Mouse (Mus musculus): ENCODE data around the gene Sp3. TPM values are rescaled to one million over a fixed set of nuclear protein-coding genes. Genes with fewer than 3 reads are reported as not detected.
A peak's percentile ranks its signal among the peaks of the same experiment; 100 is the strongest.
"Not testable (repeated sequence)": the region's sequence is repeated elsewhere in the genome, so short reads cannot be mapped to it uniquely, and the experiment has no call there.

The Sp3 gene
- total RNA-seq (2014; fragmentation: Nextera tagmentation) (72.7 and 84.4 TPM in 2 replicates), total RNA-seq (2017) (101 and 111 TPM in 2 replicates)

DNA sequence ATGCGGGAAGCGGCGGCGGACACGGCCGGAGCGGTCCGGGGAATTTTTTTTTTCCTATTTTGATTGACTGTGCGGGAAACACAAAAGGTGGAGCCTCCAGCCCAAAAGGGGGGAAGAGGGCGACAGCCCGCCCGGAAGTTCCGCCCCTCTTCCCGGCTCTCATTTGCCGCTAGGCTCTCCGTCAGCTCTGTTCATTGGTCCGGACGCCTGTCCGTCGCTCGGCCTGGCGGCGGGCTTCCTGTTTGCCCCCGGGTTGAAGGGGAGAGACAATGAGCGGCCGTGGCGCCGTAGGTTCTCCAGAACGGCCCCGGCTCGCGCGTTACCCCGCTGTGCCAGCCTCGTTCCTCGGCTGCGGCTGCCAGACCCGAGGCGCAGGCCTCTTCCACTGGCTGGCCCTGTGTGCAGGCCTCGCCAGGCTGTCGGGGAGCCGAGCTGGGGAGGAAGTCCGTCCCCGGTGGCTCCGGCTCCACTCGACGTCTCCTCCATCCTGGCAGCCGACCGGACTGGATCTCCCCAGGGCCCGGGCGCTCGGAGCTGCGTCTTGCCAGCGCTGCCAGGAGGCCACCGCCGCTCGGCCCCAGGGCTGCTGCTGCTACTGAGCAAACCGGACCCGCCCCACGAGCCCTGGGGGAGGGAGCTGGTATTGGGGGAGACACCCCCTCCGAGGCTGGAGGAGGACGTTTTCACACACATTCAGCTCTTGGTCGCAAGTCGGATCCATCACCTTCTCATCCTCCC lies at the start of gene Sp3:
Gene Sp3 (minus strand): TSS at position 110 of the 738 bp plus-strand sequence.
- ATAC-seq (replicated peaks; ENCODE audit: low FRiP score, low TSS enrichment, poor library complexity, severe bottlenecking), result peak; percentile 83

DNA sequence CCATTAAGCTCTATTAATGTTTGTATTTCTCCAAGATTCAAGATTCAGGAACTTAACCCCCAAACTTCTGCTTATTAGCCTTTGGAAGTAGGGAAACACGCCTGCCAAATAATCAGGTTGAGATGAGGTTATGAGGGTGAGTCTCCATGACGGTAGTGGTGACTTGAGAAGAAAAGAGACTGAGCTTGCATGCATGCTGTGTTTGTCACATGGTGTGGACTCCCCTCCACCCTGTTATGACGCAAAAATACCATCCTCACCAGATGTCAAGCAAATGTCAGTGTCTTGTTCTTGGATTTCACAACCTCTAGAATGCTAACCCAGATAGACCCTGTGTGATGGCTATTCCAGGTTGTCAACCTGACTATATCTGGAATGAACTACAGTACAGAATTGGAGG lies 49.6 kb upstream of the Sp3 start:
- ATAC-seq (replicated peaks; ENCODE audit: low FRiP score, low TSS enrichment, poor library complexity, severe bottlenecking), result no peak

DNA sequence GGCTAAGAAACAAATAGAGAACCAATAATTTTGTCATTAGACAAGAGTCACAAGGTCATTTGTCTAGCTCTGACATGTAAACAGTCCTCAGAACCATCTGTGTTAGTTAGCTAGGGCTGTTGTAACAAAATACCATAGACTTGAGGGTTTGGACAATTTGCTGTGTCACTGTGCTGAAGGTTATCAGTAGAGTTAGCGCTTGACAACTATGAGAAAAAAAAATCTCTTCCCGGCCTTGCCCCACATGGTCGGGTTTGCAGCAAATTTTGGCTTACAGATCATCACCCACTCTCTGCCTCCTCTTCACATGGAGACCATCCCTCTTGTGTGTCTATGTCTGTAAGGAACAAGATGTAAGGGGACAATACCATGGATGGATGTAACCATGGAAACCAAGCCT lies 47.8 kb upstream of the Sp3 start:
- ATAC-seq (replicated peaks; ENCODE audit: low FRiP score, low TSS enrichment, poor library complexity, severe bottlenecking), result peak; percentile 54

DNA sequence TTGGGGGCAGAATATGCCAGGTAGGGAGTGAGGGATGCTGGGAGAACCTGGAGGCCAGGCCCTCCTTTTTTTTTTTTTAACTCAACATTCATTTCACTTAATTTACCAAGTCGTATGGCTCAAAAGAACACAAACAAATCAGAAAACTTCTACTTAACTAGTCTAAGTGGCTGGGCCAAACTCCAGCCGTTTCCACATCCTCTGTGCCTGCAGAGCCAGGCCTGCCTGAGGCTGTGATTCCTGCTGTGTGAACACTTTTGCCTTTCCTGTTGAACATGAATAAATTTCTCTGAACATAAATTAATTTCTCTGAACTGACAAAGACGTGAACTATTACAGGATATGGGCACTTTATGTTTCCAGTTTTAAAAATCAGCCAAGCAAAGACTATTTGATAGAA lies 46.9 kb upstream of the Sp3 start:
- ATAC-seq (replicated peaks; ENCODE audit: low FRiP score, low TSS enrichment, poor library complexity, severe bottlenecking), result no peak

DNA sequence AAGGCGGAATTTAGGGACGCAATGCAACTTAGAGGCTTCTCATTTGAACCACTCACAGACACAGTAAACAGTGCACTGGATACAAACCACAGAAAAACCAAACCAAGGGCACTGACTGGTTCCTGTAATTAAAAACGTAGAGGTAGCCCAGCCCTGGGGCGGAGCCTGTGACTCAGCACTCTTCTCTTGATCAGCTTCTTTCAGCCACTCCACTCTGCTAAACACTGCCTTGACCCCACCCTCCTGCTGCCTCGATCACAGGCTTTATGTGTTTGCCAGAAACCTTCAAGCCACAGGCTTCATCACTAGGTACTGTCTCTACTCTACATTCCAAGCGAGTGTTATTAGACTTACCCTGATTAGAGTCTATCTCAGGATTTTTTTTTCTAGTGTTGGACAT lies 43.6 kb upstream of the Sp3 start:
- peak; percentile 89 for ATAC-seq (replicated peaks; ENCODE audit: low FRiP score, low TSS enrichment, poor library complexity, severe bottlenecking)

DNA sequence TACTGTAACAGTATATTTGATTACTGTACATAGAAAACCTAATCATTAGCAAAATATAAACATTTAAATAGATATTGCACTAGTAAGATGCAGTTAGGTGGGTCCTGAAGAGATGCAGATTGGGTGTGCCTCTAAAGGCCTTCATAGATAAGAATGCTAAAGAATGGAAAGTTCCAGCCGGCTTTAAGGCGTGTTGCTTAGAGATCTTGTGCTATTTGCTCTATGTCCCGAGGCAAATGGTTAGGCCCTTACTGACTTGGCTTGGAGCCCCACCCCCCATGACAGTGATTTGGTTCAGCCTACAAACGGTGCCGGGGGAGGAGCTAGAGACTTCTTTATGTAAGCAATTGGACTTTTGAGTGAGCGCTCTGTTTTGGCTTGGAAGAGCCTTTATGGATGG lies 40.8 kb upstream of the Sp3 start:
- ATAC-seq (replicated peaks; ENCODE audit: low FRiP score, low TSS enrichment, poor library complexity, severe bottlenecking), result peak; percentile 83

DNA sequence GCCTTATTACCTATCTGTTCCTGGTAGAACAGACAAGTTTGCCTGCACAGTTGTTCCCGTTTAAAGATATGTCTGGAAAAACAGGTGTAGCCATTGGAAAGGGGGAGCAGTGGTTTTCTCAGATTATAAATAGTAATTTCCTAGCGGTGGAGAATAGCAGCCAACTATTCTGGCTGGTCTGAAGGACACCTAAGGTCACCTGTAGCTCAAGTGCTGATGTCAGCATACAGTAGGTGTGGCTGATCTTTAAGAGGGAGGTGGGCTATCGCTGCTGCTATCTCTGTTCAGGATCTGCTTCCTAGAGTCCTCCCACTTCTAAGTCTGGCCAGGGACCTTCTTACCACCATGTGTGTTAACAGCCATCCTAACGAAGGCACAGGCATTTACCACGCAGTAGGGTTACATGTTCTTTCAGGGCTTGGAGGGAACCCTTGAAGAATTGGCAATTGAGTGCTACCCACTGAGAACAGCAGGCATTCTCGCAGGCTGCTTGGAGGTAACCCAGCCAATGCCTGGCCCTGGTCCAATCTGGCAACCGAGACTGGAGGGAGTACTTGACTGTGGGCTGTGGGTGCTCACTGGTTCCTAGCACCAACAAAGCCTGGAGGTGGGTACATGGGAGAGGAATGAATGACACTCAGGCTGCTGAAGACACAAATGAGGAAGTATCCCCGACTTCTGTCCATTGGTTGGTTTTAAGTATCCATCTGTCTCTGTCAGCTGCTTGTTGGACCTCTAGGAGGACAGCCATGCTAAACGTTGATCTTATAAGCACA lies 39.3 kb upstream of the Sp3 start:
- 0 out of 2 replicates have a peak, but pooled peaks have one; percentile 24 for ATAC-seq (replicated peaks; ENCODE audit: low FRiP score, low TSS enrichment, poor library complexity, severe bottlenecking)

DNA sequence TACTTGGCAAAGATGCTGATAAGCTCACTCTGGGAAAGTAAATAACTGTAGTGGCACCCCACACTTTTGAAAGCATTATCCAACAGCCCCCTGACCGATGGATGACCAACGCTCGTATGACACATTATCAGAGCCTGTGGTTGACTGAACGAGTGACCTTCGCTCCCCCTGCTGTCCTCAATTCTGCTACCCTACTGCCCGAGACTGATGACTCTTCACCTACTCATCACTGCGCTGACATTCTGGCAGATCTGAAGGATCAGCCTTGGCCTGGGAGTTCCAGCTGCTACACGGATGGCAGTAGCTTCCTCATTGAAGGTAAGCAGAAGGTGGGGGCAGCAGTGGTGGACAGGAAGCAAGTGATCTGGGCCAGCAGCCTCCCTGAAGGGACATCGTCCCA lies 33.8 kb upstream of the Sp3 start:
- not testable (repeated sequence) for ATAC-seq (replicated peaks; ENCODE audit: low FRiP score, low TSS enrichment, poor library complexity, severe bottlenecking)

DNA sequence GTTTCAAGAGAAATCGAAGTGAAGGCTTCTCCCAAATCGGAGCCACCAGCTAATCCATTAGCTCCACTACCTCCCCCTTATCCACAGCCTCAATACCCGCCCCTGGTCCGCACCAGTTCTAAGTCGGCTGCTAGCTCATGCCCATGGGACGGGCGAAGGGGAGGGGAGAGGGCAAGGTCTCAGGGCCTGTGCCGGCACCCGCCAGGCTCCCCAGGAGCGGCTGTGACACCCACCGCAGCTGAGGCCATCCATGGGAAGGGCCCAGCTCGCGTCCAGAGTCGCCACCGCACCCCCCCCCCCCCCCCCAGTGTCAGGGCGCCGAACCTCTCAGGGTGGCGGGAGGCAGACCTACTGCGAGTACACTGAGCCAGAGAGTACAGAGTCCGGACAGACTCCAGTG lies 32.4 kb upstream of the Sp3 start:
- ATAC-seq (replicated peaks; ENCODE audit: low FRiP score, low TSS enrichment, poor library complexity, severe bottlenecking), result peak; percentile 44; the same call in 1 of the 2 replicates

DNA sequence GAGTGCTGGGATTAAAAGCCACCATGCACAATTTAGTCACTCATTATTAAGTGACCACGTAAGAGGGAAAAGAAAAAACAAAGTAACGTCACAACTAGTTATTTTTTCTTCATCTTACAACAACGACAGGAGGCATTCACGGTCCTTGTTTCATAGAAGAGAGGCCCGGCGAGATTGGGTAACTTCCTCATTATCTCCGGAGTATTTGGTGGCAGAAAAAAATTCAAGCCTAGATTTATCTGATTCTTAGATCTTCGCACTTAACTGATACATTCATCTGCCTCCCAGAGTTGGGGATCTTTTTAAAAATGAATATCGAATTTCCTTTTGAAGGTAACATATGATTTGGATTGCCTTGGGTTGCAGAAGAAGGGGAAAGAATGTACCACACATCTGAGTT lies 27.2 kb upstream of the Sp3 start:
- no peak for ATAC-seq (replicated peaks; ENCODE audit: low FRiP score, low TSS enrichment, poor library complexity, severe bottlenecking)

DNA sequence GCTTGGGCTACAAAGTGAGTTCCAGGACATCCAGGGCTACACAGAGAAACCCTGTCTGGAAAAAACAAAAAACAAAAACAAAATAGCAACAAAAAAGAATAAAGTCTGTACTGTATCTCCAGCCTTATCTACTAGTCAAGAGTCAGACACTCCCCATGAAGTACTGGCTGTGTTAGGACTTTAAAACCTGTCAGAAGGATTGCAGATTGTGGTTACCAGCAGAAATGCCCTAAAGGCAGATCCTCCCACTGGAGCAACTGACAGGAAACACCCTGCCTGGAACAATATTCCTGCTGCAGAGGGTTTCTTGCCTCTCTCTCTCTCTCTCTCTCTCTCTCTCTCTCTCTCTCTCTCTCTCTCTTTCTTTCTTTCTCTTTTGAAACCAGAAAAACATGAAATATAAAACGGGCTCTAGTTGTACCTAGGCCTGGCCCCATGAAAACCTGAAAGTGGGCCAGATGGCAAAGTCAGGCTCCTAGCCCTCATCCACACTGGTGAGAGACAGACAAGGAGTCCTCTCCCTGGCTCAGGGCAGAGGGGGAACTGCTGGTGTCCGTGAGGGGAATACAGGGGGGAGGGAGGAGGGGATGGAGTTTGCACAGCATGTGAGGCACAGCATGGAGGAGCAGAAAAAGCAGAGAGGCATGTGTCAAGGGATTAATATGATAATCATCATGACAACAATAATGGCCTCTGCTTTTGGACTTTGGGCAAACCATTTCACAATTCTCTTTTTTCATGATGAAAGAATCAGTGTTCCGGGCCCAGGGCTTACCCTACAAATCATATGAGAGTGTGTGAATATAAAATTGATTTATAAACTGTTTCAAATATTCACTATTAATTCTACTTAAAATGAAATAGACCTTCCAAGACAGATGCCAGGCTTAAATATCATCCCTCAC lies 25.6 kb upstream of the Sp3 start:
- peak; percentile 68 for ATAC-seq (replicated peaks; ENCODE audit: low FRiP score, low TSS enrichment, poor library complexity, severe bottlenecking)

DNA sequence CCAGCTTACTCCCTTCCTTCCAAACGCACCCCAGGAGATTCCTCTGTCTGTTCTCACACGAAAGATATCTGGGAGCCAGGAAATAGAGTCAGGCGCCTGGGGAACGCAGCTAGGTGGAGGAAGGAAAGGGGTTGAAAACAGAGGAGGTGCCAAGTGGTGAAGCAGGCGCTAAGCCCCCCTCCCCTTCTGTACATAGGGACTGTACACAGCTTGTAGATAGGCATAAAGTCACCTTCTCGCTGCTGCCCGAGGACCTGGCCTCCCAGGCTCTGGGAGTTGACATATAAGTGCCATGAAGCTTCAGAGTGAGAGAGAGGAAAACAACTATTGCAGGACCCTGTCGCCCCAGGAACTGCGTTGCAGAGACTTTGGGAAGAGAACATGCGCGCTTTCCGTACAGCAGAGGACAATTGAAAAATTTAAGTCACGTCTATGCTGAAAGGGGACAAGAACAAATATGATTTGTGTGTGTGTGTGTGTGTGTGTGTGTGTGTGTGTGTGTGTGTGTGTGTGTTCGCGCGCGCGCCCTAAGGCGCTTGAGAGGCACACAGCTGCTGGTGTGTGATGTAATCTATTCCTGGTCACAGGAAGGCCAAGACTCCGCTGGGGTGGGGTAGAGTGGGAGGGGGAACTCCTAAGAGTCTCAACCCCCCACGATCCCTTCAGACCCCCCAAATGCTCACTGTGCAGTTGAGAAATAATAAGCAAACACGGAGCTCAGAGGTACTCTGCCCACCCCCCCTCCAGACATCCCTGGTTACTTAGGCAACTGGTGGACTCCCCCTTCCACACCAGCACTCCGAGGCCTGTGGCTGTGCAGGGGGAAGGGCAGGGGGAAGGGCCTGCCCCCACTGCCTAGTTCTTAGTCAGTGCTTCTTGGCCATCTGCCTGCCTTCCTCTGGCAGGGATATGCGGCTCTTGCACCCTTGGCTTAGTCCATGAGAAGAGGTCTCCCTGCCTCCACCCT lies 23.8 kb upstream of the Sp3 start:
- peak; percentile 43; the same call in 1 of the 2 replicates for ATAC-seq (replicated peaks; ENCODE audit: low FRiP score, low TSS enrichment, poor library complexity, severe bottlenecking)

DNA sequence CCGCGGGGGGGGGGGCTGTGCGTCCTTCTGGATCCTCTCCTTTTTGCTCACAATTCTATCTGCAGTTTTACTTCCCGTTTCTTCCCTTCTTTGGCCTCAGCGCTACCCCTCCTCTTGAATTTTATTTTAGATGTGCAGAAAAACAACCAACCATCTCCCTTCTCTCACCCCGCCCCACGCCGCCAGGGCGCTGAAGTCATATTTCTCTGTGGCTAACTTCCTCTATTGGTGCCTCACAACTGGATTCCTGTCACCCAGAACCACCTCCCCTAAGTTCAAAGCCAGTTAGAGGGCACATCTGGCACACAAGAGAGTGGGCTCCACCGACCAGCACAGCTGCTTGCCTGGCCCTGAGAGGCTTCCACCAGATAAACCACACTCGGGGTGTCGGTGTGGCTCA lies 22.8 kb upstream of the Sp3 start:
- peak; percentile 18; the same call in 1 of the 2 replicates for ATAC-seq (replicated peaks; ENCODE audit: low FRiP score, low TSS enrichment, poor library complexity, severe bottlenecking)

DNA sequence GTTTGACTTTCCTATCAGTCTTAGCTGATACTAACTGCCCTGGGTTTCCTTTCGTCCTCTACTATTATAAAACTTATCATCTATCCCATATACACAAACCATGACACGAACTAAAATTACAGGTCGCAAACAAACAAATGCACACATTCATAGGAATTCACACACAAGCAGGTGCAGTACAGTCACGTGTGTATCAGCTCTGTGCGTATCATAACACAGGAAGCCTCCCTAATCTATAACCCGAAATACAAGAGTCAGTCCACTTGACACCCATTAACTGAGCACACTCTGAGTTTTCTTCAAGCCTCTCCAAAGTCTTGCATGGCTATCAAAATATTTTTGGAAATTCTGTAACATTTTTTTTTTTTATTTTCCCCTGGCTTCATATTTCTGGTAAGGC lies 22.2 kb upstream of the Sp3 start:
- ATAC-seq (replicated peaks; ENCODE audit: low FRiP score, low TSS enrichment, poor library complexity, severe bottlenecking), result no peak

DNA sequence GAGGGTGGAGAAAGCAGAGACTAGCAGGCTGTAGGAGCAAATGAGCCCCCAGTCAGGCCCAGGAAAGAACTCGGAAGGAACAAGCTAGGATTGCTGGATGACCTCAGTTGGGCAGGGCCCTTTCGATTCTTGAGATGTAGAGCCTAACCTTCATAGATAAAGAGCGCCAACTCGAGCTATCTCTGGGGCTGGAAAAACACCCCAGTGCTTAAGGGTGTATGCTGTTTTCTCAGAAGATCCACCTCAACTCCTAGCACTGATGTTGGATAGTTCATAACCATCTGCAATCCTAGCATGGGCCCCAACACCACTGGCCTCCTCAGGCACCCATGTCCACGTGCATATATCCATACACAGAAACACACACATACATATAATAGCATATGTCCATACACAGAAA lies 21.7 kb upstream of the Sp3 start:
- peak; percentile 30 for ATAC-seq (replicated peaks; ENCODE audit: low FRiP score, low TSS enrichment, poor library complexity, severe bottlenecking)

DNA sequence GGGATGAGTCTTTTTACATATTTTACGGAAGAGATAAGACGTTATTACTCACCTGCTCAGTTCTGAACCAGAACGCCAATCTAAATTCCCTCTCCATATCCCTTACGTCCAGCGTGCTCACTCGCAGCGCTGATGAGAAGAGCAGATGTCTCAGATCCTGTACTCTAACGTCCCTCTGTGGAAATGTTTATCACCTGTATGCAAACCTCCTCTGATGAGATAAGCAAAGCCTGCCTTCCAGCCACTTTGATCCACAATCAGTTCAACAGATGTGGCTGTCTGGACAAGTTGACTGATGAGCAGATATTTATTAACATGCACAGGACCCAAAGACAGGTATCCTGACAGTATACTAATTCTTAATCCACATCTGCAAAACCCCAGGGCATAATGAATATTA lies 19.9 kb upstream of the Sp3 start:
- no peak for ATAC-seq (replicated peaks; ENCODE audit: low FRiP score, low TSS enrichment, poor library complexity, severe bottlenecking)

DNA sequence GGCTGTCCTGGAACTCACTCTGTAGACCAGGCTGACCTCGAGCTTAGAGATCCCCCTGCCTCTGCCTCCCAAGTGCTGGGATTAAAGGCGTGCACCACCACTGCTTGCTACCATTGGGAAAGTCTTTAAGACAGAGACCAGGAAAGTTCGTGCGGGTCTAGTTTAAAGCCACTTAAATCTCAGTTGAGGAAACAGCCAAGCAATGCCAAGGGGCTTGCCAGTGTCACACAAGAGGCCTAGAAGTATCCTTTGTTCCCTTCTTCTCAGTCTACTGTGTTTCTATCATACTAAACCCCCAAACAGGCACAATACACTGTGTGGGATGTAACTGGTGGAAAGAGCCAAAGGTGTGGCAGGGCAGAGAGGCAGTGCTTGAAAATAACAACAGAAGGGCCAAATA lies 17.3 kb upstream of the Sp3 start:
- no peak for ATAC-seq (replicated peaks; ENCODE audit: low FRiP score, low TSS enrichment, poor library complexity, severe bottlenecking)

DNA sequence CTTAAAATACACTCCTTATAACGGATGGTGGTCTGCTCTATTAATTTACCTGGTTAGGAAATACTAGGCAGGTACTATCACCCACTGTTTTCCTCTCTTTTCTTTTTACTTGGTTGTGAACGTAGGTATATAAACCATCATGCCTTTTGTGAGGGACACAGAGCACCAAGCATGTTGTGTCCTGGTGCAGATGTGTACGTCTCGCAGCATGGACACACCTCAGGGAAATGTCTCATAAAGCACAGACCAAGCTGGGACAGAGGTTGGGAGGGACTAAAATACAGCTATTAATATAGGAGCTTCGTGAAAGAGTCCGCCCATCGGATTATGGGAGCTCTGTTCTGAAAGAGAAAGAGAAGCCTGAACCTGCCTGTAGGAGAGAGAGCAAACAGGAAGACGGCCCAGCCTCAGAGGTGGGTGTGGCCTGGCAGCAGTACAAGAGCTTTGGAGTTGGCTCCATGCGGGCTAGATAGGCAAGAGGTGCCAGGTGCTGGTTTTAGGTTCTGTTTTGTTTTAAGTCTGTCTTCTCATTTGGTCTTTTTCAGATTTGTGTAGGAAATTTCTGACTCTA lies 16.6 kb upstream of the Sp3 start:
- peak; percentile 96 for ATAC-seq (replicated peaks; ENCODE audit: low FRiP score, low TSS enrichment, poor library complexity, severe bottlenecking)

Measured in megakaryocyte-erythroid progenitor cell, adult 5-6 weeks (primary cell).